Mouse (Mus musculus): ENCODE results near the gene Rere. TPM values are rescaled to one million over a fixed set of nuclear protein-coding genes. Genes with fewer than 3 reads are reported as not detected.

The Rere gene
- polyA plus RNA-seq, 1 experiment from 2014 or later = 24.5 TPM

- no peak for DNase-seq (ENCODE audit: low spot score)
- Histone ChIP-seq H3K4me1 (peaks cover 13% of the 10 kb centered on the region; the same call in 1 of the 2 replicates), H3K27me3 (ENCODE audit: low read depth, poor library complexity, severe bottlenecking) (no peaks in the 10 kb centered on the region), H3K4me3 (no peak overlapping the region), H3K9me3 (replicated peaks) (no peaks in the 10 kb centered on the region), H3K36me3 (no peaks in the 10 kb centered on the region; the same call in 1 of the 2 replicates), H3K27ac (replicated peaks) (no peak overlapping the region)
- WGBS = 94% methylated on average over 1 of the region's 1 CpGs
Observed at GRCm38 (mm10) chr4:150307226-150307625, 25.8 kb downstream of the Rere start.

DNA sequence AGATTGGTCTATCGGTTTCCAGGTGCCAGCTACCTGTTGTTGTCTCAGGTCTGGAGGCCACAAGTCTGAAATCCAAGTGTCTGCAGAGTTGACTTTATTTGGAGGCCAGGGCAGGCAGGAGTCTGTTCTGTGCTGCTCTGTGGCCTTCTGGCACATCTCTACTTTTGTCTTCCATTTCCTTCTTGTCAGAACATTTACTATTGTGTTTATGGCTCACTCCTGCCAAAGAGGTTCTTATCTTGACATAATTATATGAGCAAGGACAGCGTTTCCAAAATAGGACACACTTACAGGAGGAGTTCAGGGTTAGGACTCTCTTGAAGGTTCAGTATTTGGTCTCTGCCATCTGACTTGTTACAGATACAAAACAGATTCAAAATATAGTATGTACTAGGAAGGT, 30.0 kb downstream of the Rere start:
- no peaks in the 10 kb centered on the region for H3K27me3 ChIP-seq (ENCODE audit: low read depth, poor library complexity, severe bottlenecking)
- H3K36me3 ChIP-seq = peaks cover 13% of the 10 kb centered on the region; the same call in 1 of the 2 replicates
- WGBS = 96% methylated on average over 2 of the region's 2 CpGs
- H3K9me3 ChIP-seq (replicated peaks) = no peaks in the 10 kb centered on the region
- no peak overlapping the region for H3K4me3 ChIP-seq
- no peak overlapping the region for H3K27ac ChIP-seq (replicated peaks)
- DNase-seq (ENCODE audit: low spot score) = no peak
- H3K4me1 ChIP-seq = peaks cover 10% of the 10 kb centered on the region; the same call in 1 of the 2 replicates

DNA sequence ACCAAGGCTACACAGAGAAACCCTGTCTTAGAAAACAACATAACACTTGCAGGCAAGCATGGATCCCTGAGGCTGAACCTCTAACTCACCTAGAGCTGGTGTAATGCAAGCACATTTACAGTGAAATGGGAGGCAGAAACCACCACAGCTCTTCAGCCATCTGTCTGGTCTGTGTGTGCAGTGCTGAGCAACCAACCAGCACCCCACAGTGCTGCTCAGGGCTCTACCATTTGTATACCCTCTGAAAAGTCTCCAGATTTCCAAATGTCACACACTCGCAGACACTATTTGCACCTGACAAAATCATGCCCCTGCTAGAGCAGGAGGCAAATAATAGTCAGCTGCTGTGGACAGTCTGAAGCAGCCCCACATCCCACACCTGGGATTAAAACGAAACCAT, 31.2 kb downstream of the Rere start:
- WGBS = 94% methylated on average over 2 of the region's 2 CpGs
- no peaks in the 10 kb centered on the region for H3K27me3 ChIP-seq (ENCODE audit: low read depth, poor library complexity, severe bottlenecking)
- DNase-seq (ENCODE audit: low spot score) = no peak
- no peak overlapping the region for H3K27ac ChIP-seq (replicated peaks)
- peaks cover 13% of the 10 kb centered on the region; the same call in 1 of the 2 replicates for H3K36me3 ChIP-seq
- no peak overlapping the region for H3K4me3 ChIP-seq
- peaks cover 10% of the 10 kb centered on the region; the same call in 1 of the 2 replicates for H3K4me1 ChIP-seq
- no peaks in the 10 kb centered on the region for H3K9me3 ChIP-seq (replicated peaks)

DNA sequence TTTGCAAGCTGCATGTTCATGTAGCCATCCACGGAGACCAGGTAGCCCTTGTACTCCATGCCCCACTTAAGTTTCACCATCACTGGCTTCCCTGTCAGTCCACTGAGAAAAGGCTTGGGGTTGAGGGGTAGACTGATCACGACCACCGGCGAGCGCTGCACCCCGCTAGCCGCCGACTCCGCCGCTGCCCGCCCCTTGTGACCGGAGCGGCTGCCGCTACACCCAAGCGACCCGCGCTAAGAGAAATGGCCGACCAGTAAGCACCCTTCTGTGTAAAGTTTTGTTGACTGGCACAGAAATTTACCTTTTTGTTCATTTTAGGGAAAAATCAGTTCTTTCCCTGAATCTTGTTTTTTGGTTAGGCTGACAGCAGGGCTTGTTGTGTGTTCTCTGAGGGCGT, 33.9 kb downstream of the Rere start:
- Histone ChIP-seq H3K4me3 (no peak overlapping the region), H3K9me3 (replicated peaks) (no peaks in the 10 kb centered on the region), H3K4me1 (0 out of 2 replicates have a peak, but pooled peaks cover 8% of the 10 kb centered on the region), H3K27ac (replicated peaks) (no peak overlapping the region), H3K36me3 (peaks cover 13% of the 10 kb centered on the region; the same call in 1 of the 2 replicates), H3K27me3 (ENCODE audit: low read depth, poor library complexity, severe bottlenecking) (no peaks in the 10 kb centered on the region)
- WGBS = 94% methylated on average over 19 of the region's 19 CpGs
- no peak for DNase-seq (ENCODE audit: low spot score)

- Histone ChIP-seq H3K27me3 (ENCODE audit: low read depth, poor library complexity, severe bottlenecking) (no peaks in the 10 kb centered on the region), H3K36me3 (peaks cover 13% of the 10 kb centered on the region; the same call in 1 of the 2 replicates), H3K27ac (replicated peaks) (no peak overlapping the region), H3K4me1 (0 out of 2 replicates have a peak, but pooled peaks cover 6% of the 10 kb centered on the region), H3K4me3 (no peak overlapping the region), H3K9me3 (replicated peaks) (no peaks in the 10 kb centered on the region)
- WGBS = 91% methylated on average over 1 of the region's 1 CpGs
- no peak for DNase-seq (ENCODE audit: low spot score)
Observed at GRCm38 (mm10) chr4:150316546-150316945, 35.1 kb downstream of the Rere start.

DNA sequence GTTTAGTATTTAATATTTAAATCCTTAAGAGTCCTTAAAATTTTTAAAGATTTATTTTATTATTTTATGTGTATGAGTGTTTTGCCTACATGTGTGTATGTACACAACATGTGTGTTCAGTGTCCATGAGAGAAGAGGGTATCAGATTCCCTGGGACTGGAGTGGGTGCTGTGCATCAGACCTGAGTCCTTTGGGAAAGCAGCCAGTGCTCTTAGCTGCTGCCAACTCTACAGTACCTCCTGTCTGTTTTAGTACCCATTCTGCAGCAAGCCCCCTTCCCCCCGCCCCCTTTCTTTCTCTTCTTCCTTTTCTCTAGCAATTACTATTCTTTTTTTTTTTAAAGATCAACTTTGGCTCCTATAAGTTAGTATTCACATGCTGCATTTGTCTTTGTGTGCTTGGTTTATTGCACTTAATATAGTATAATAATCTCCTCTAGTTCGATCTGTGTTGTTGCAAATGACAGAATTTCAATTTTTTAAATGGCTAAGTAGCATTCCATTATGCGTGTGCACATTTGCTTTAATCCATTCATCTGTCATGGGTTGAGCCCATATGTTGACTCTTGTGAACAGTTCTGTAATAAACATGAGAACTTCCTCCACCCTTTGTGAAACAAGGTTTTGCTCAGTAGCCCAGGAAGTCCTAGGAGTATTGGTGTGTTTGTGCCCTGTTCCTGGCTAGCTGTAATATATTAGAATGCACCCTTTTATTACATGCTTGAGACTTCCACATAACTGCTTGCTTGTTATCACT, 43.8 kb downstream of the Rere start:
- Histone ChIP-seq H3K27ac (replicated peaks) (no peak overlapping the region), H3K27me3 (ENCODE audit: low read depth, poor library complexity, severe bottlenecking) (no peaks in the 10 kb centered on the region), H3K9me3 (replicated peaks) (no peaks in the 10 kb centered on the region), H3K4me3 (no peak overlapping the region), H3K4me1 (peaks cover 3% of the 10 kb centered on the region; the same call in 1 of the 2 replicates), H3K36me3 (peaks cover 10% of the 10 kb centered on the region)
- DNase-seq (ENCODE audit: low spot score) = no peak
- WGBS = 92% methylated on average over 3 of the region's 3 CpGs

DNA sequence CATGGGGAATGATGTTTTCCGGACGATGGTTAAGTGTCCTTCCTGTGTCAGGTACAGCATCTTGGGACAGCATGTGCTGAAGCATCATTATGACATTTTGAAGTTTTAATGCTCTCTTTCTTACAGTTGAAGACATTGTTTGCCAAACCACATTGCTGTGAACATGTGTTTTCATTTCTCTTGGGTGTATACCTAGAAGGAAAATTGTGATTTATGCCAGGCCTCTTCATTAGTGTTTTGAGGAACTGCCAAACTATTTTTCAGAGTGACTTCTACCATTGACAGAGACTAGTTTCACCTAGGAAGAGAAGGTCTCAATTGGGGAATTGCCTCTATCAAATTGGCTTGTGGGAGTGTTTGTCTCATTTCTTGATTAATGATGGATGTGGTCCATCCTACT, 44.6 kb downstream of the Rere start:
- no peak overlapping the region for H3K27ac ChIP-seq (replicated peaks)
- H3K36me3 ChIP-seq = peaks cover 14% of the 10 kb centered on the region
- H3K4me3 ChIP-seq = no peak overlapping the region
- no peaks in the 10 kb centered on the region for H3K27me3 ChIP-seq (ENCODE audit: low read depth, poor library complexity, severe bottlenecking)
- peaks cover 3% of the 10 kb centered on the region; the same call in 1 of the 2 replicates for H3K4me1 ChIP-seq
- WGBS = 90% methylated on average over 2 of the region's 2 CpGs
- no peaks in the 10 kb centered on the region for H3K9me3 ChIP-seq (replicated peaks)
- DNase-seq (ENCODE audit: low spot score) = no peak

DNA sequence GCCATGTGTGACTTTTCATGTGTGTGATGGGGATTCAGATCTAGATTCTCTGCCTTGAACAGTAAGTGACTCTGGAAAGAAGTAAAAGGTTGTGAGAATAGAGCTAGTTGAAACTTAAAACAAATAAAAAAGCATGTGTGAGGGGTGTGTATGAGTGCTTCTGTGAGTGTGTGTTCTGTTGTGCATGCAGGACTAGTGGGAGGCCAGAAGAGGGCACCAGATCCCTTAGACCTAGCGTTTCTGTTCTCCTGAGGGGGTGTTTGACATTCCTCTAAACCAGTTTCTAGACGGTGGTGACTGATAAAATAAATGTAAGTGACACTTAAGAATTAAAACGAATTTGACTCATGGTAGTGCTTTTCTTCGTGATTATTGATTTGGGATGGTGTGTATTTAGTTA, 46.0 kb downstream of the Rere start:
- Histone ChIP-seq H3K36me3 (peaks cover 14% of the 10 kb centered on the region), H3K4me3 (no peak overlapping the region), H3K27ac (replicated peaks) (no peak overlapping the region), H3K4me1 (peaks cover 3% of the 10 kb centered on the region; the same call in 1 of the 2 replicates), H3K27me3 (ENCODE audit: low read depth, poor library complexity, severe bottlenecking) (no peaks in the 10 kb centered on the region), H3K9me3 (replicated peaks) (no peaks in the 10 kb centered on the region)
- DNase-seq (ENCODE audit: low spot score) = no peak
- 82% methylated on average over 4 of the region's 4 CpGs for WGBS

DNA sequence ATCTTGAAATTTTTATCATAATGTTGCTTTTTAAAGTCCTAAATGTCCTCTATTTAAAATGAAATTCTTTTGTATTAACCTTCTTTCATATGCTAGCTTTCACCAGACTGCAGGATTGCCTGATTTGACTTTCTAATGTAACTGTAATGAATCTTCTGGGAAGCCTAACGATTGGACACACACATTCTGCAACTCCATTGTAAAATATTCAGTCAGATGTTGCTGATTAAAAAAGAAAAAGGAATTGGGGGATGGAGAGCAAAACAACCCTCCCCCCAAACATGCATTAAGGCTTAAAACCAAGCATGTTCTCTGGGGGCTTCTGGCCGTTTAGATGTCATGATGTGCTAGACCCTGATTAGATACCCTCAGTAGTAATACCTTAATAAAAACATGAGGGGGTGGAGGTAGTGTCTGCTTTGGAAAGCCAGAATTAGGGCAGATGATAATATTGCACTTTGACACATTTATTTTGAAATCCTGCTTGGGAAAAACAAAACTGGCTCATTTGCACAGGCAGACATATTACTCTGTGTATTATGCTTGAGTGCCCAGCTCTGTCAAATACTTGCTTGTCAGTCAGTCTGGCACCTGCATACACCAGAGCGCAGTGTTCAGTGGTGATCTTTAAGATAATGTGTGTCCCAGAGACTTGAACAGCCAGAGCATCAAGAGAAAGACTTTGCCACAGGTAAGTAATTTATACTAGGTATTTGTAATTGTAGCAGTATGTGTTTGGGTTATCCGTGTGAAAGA, 52.7 kb downstream of the Rere start:
- Histone ChIP-seq H3K4me3 (no peak overlapping the region), H3K9me3 (replicated peaks) (no peaks in the 10 kb centered on the region), H3K36me3 (peaks cover 16% of the 10 kb centered on the region), H3K27me3 (ENCODE audit: low read depth, poor library complexity, severe bottlenecking) (no peaks in the 10 kb centered on the region), H3K4me1 (peaks cover 3% of the 10 kb centered on the region; the same call in 1 of the 2 replicates), H3K27ac (replicated peaks) (no peak overlapping the region)
- no peak for DNase-seq (ENCODE audit: low spot score)
- 87% methylated on average over 4 of the region's 4 CpGs for WGBS

DNA sequence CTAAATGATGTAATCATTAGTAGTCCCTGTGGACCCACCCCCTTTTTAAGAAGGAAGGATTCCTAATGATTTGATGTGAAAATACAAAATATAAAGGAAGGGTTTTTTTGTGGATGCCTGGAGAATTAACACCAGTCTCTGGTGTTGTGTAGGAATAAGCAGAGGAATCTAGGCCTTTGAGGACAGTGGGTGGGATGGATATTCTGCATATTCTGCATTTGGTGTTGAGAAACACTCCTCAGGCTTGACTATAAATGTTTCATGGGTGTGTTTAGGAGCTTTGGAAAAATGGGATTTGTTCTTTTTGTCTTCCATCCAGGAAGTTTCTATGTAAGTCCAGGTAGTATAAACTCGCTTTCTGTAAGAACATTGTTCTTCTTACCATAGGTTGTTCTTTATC, 55.8 kb downstream of the Rere start:
- H3K27ac ChIP-seq (replicated peaks) = no peak overlapping the region
- H3K4me3 ChIP-seq = no peak overlapping the region
- 98% methylated on average over 1 of the region's 1 CpGs for WGBS
- H3K27me3 ChIP-seq (ENCODE audit: low read depth, poor library complexity, severe bottlenecking) = no peaks in the 10 kb centered on the region
- H3K4me1 ChIP-seq = peaks cover 3% of the 10 kb centered on the region; the same call in 1 of the 2 replicates
- peaks cover 5% of the 10 kb centered on the region for H3K36me3 ChIP-seq
- no peaks in the 10 kb centered on the region for H3K9me3 ChIP-seq (replicated peaks)
- DNase-seq (ENCODE audit: low spot score) = no peak

GRCm38 (mm10) chr4:150338906-150339650, 57.6 kb downstream of the Rere start:
- no peak overlapping the region for H3K27ac ChIP-seq (replicated peaks)
- H3K4me3 ChIP-seq = no peak overlapping the region
- no peaks in the 10 kb centered on the region for H3K27me3 ChIP-seq (ENCODE audit: low read depth, poor library complexity, severe bottlenecking)
- peaks cover 13% of the 10 kb centered on the region; the same call in 1 of the 2 replicates for H3K4me1 ChIP-seq
- DNase-seq (ENCODE audit: low spot score) = no peak
- H3K36me3 ChIP-seq = peaks cover 5% of the 10 kb centered on the region
- WGBS = 87% methylated on average over 8 of the region's 8 CpGs
- no peaks in the 10 kb centered on the region for H3K9me3 ChIP-seq (replicated peaks)

DNA sequence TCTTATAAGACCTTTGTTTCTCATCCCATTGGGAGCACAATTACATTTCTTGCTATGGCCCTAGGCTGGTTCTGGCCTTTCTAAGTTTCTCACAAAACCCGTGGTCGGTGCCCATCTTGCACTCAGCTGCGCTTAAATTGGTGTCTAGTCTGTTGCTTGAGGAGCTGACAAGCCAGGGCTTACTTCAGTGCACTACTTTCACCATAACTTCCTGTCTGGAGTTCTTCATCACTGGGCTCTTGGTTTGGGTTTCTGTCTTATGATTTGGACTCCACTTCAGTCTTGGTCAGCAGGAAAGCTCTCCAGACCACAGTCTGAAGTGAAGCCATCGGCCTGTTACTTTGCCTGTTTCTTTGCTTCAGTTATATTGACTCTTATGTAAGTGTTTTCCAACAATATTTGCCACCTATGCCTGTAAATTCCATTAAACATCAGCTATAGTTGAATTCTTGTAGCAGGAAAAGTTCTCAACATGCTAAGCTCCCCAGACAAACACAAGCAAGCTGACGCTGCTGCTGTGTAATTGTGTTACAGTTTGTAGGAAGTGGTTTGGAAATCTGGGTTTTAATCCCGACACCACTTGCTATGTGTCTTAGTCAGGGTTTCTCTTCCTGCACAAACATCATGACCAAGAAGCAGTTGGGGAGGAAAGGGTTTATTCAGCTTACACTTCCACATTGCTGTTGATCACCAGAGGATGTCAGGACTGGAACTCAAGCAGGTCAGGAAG, 59.5 kb downstream of the Rere start:
- no peak for DNase-seq (ENCODE audit: low spot score)
- Histone ChIP-seq H3K36me3 (peaks cover 3% of the 10 kb centered on the region), H3K9me3 (replicated peaks) (no peaks in the 10 kb centered on the region), H3K4me1 (0 out of 2 replicates have a peak, but pooled peaks cover 16% of the 10 kb centered on the region), H3K27me3 (ENCODE audit: low read depth, poor library complexity, severe bottlenecking) (no peaks in the 10 kb centered on the region), H3K27ac (replicated peaks) (no peak overlapping the region), H3K4me3 (no peak overlapping the region)
- 93% methylated on average over 6 of the region's 6 CpGs for WGBS

Measured in midbrain, embryonic 10.5 days (tissue).